Mouse (Mus musculus): Measurements from ENCODE around the gene Papln. TPM values are rescaled to one million over a fixed set of nuclear protein-coding genes. Genes with fewer than 3 reads are reported as not detected.
A peak's percentile ranks its signal among the peaks of the same experiment; 100 is the strongest.

The Papln gene
- total RNA-seq (2014; rRNA removed) (2.4 and 2.7 TPM in 2 replicates), polyA plus RNA-seq (2015; fragmentation: Nextera tagmentation; extraction: Ambion mirVana) (0.33 and 0.37 TPM in 2 replicates)

- no peak for DNase-seq (ENCODE audit: low spot score)
- 12% methylated on average over 26 of the region's 31 CpGs for WGBS
- Histone ChIP-seq H3K36me3 (ENCODE audit: insufficient read depth, low read length) (no peaks in the 10 kb centered on the region), H3K4me1 (ENCODE audit: insufficient read depth, low read length) (no peaks in the 10 kb centered on the region; the same call in 1 of the 2 replicates), H3K4me3 (ENCODE audit: low read depth, low read length) (peak within 1 kb of the TSS; percentile 29), H3K27ac (ENCODE audit: low read depth, low read length) (no peak within 1 kb of the TSS), H3K4me2 (ENCODE audit: low read depth, low read length, poor library complexity, severe bottlenecking) (peak within 1 kb of the TSS; percentile 68), H3K27me3 (ENCODE audit: insufficient read depth, low read length) (no peaks in the 10 kb centered on the region), H3K9ac (replicated peaks; ENCODE audit: low read length, poor library complexity, severe bottlenecking) (peak within 1 kb of the TSS; percentile 51), H3K9me3 (ENCODE audit: low read length) (no peaks in the 10 kb centered on the region)
- TF ChIP-seq CTCF (IDR thresholded peaks at IDR 0.05): no peak
- peak; percentile 39; the same call in 1 of the 2 replicates for ATAC-seq (ENCODE audit: low FRiP score)
These were observed at the start of gene Papln for GRCm38 (mm10) chr12:83763311-83764043. TSS of gene Papln (plus strand) at chr12:83763634.

- Histone ChIP-seq H3K4me2 (ENCODE audit: low read depth, low read length, poor library complexity, severe bottlenecking) (no peak overlapping the region), H3K4me3 (ENCODE audit: low read depth, low read length) (no peak overlapping the region), H3K9me3 (ENCODE audit: low read length) (no peaks in the 10 kb centered on the region), H3K36me3 (ENCODE audit: insufficient read depth, low read length) (peaks cover 39% of the 10 kb centered on the region), H3K27ac (ENCODE audit: low read depth, low read length) (no peak overlapping the region), H3K4me1 (ENCODE audit: insufficient read depth, low read length) (no peaks in the 10 kb centered on the region), H3K27me3 (ENCODE audit: insufficient read depth, low read length) (no peaks in the 10 kb centered on the region), H3K9ac (replicated peaks; ENCODE audit: low read length, poor library complexity, severe bottlenecking) (no peak overlapping the region)
- ATAC-seq (ENCODE audit: low FRiP score) (peak; percentile 13; the same call in 1 of the 2 replicates), DNase-seq (ENCODE audit: low spot score) (peak; percentile 89)
- TF ChIP-seq CTCF (IDR thresholded peaks at IDR 0.05): peak; percentile 86
- 43% methylated on average over 2 of the region's 2 CpGs for WGBS
These were observed 49.7 kb upstream of the Papln start for GRCm38 (mm10) chr12:83713749-83714148.

DNA sequence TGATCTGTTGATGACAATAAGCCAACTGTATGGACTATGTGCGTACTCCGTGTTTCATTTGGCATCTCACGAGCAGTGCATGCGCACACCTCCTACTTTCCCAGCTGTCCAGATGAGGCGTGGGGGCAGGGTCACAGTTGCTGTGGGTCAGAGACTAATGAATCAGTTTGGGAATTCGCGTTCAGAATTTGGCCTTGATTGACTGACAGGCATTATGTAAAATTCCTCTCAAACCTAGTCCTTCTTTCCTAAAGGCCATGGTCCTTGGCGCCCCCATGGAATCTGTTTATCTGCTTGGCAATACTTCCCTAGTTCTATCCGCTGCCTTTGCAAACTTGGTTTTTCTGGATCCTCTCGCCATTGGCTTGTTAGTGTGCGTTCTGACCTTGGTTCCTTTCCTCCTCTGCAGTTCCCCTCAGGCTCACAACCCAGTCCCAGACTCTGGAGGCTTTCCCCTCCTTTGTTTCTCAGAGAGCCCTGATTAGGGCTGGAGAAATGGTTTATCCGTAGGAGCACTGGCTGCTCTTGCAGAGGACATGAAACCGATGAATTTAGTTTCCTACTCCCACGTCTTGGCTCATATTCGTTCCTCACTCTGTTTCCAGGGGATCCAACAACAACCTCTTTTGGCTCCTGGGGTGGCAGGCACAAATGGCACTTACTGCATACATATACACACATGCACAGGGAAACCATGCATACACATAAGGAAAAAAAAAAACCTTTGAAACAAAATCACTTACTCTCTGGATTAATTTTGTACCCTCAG lies 46.8 kb upstream of the Papln start:
- Histone ChIP-seq H3K4me1 (ENCODE audit: insufficient read depth, low read length) (no peaks in the 10 kb centered on the region), H3K27me3 (ENCODE audit: insufficient read depth, low read length) (no peaks in the 10 kb centered on the region), H3K9ac (replicated peaks; ENCODE audit: low read length, poor library complexity, severe bottlenecking) (no peak overlapping the region), H3K27ac (ENCODE audit: low read depth, low read length) (no peak overlapping the region), H3K4me2 (ENCODE audit: low read depth, low read length, poor library complexity, severe bottlenecking) (no peak overlapping the region), H3K9me3 (ENCODE audit: low read length) (no peaks in the 10 kb centered on the region), H3K4me3 (ENCODE audit: low read depth, low read length) (no peak overlapping the region), H3K36me3 (ENCODE audit: insufficient read depth, low read length) (peaks cover 53% of the 10 kb centered on the region)
- 86% methylated on average over 15 of the region's 15 CpGs for WGBS
- TF ChIP-seq CTCF (IDR thresholded peaks at IDR 0.05): no peak
- DNase-seq (ENCODE audit: low spot score): no peak
- no peak for ATAC-seq (ENCODE audit: low FRiP score)

DNA sequence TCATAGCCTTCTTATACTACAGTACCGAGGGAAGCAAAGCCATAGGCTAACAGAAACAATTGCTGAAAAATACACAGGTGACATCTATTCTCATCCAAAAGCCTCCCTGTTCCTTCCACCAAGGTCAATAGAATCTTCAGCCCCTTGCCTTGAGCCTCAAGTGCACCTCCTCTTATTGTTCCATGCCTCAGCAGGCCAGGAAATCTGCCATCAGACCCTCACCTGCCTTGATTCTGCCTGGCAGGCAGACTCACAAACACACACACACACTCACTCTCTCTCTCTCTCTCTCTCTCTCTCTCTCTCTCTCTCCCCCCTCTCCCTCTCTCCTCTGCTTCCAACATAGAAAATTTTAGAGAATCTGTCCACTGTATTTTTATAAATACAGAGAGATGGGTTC lies 44.0 kb upstream of the Papln start:
- ATAC-seq (ENCODE audit: low FRiP score) (no peak), DNase-seq (ENCODE audit: low spot score) (no peak)
- no peak overlapping the region for H3K4me2 ChIP-seq (ENCODE audit: low read depth, low read length, poor library complexity, severe bottlenecking)
- WGBS: 94% methylated on average over 1 of the region's 1 CpGs
- TF ChIP-seq CTCF (IDR thresholded peaks at IDR 0.05): no peak
- peaks cover 52% of the 10 kb centered on the region for H3K36me3 ChIP-seq (ENCODE audit: insufficient read depth, low read length)
- H3K4me3 ChIP-seq (ENCODE audit: low read depth, low read length): no peak overlapping the region
- H3K9ac ChIP-seq (replicated peaks; ENCODE audit: low read length, poor library complexity, severe bottlenecking): no peak overlapping the region
- no peak overlapping the region for H3K27ac ChIP-seq (ENCODE audit: low read depth, low read length)
- no peaks in the 10 kb centered on the region for H3K27me3 ChIP-seq (ENCODE audit: insufficient read depth, low read length)
- no peaks in the 10 kb centered on the region for H3K4me1 ChIP-seq (ENCODE audit: insufficient read depth, low read length)
- H3K9me3 ChIP-seq (ENCODE audit: low read length): no peaks in the 10 kb centered on the region

DNA sequence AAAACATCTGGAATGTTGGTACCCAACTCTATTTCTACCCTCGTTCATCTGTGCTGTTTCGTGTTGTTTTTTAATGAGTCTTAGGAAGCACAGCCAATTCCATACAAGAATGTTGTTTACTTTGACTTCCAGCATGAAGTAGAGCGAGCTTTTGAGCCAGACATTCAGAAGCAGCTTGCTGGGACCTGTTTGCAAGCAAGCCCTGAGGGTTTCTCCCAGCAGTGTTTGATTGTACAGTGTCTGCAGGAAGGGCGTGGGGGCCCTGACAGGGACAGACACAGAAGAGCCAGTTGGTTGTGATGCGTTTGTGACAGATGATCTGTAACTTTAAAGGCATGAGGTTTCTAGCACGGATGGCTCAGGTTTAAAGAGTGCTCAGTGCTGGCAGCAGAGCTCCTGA lies 42.2 kb upstream of the Papln start:
- Histone ChIP-seq H3K4me2 (ENCODE audit: low read depth, low read length, poor library complexity, severe bottlenecking) (no peak overlapping the region), H3K27me3 (ENCODE audit: insufficient read depth, low read length) (no peaks in the 10 kb centered on the region), H3K27ac (ENCODE audit: low read depth, low read length) (no peak overlapping the region; the same call in 1 of the 2 replicates), H3K9me3 (ENCODE audit: low read length) (no peaks in the 10 kb centered on the region), H3K36me3 (ENCODE audit: insufficient read depth, low read length) (peaks cover 53% of the 10 kb centered on the region), H3K4me1 (ENCODE audit: insufficient read depth, low read length) (no peaks in the 10 kb centered on the region), H3K4me3 (ENCODE audit: low read depth, low read length) (no peak overlapping the region), H3K9ac (replicated peaks; ENCODE audit: low read length, poor library complexity, severe bottlenecking) (no peak overlapping the region)
- DNase-seq (ENCODE audit: low spot score) (no peak), ATAC-seq (ENCODE audit: low FRiP score) (no peak)
- no peak for TF ChIP-seq CTCF (IDR thresholded peaks at IDR 0.05)
- 77% methylated on average over 6 of the region's 6 CpGs for WGBS

GRCm38 (mm10) chr12:83723037-83723436 lies 40.4 kb upstream of the Papln start:
- H3K9ac ChIP-seq (replicated peaks; ENCODE audit: low read length, poor library complexity, severe bottlenecking): no peak overlapping the region
- H3K27me3 ChIP-seq (ENCODE audit: insufficient read depth, low read length): no peaks in the 10 kb centered on the region
- no peak overlapping the region for H3K4me3 ChIP-seq (ENCODE audit: low read depth, low read length)
- H3K36me3 ChIP-seq (ENCODE audit: insufficient read depth, low read length): peaks cover 50% of the 10 kb centered on the region
- no peak overlapping the region for H3K27ac ChIP-seq (ENCODE audit: low read depth, low read length)
- DNase-seq (ENCODE audit: low spot score) (no peak), ATAC-seq (ENCODE audit: low FRiP score) (no peak)
- no peak for TF ChIP-seq CTCF (IDR thresholded peaks at IDR 0.05)
- no peaks in the 10 kb centered on the region for H3K4me1 ChIP-seq (ENCODE audit: insufficient read depth, low read length)
- H3K4me2 ChIP-seq (ENCODE audit: low read depth, low read length, poor library complexity, severe bottlenecking): no peak overlapping the region
- H3K9me3 ChIP-seq (ENCODE audit: low read length): no peaks in the 10 kb centered on the region
- 86% methylated on average over 3 of the region's 3 CpGs for WGBS
